Mouse (Mus musculus) midbrain, embryonic 12.5 days (tissue): ENCODE data around the gene Eif2b4. TPM values are rescaled to one million over a fixed set of nuclear protein-coding genes. Genes with fewer than 3 reads are reported as not detected.

Experiments used
- ATAC-seq: fragments of 200-750 bp; cut with Nextera tagmentation; 2 replicates; pipeline ENCODE4 v1.8.0; 2017; ENCODE audit warnings: low read depth, moderate TSS enrichment, moderate library complexity; ENCODE audit not compliant: low FRiP score
- H3K27ac ChIP-seq: fragments of 300-500 bp; sonication (generic); replicated peaks from 2 replicates; pipeline ENCODE4 v1.5.1; 2016; ENCODE audit warnings: mild to moderate bottlenecking
- H3K27me3 ChIP-seq: fragments of 300-500 bp; sonication (generic); 2 replicates; pipeline ENCODE4 v1.6.1; 2016; ENCODE audit warnings: mild to moderate bottlenecking
- H3K36me3 ChIP-seq: fragments of 300-500 bp; sonication (generic); 2 replicates; pipeline ENCODE4 v1.6.1; 2016
- H3K4me1 ChIP-seq: fragments of 300-500 bp; sonication (generic); 2 replicates; pipeline ENCODE4 v1.6.1; 2016
- H3K4me2 ChIP-seq: fragments of 300-500 bp; sonication (generic); replicated peaks from 2 replicates; pipeline ENCODE4 v1.6.1; 2016; ENCODE audit warnings: mild to moderate bottlenecking, moderate library complexity
- H3K4me3 ChIP-seq: fragments of 300-500 bp; sonication (generic); 2 replicates; pipeline ENCODE4 v1.5.1; 2016; ENCODE audit warnings: mild to moderate bottlenecking
- H3K9ac ChIP-seq: fragments of 300-500 bp; sonication (generic); replicated peaks from 2 replicates; pipeline ENCODE4 v1.6.1; 2016; ENCODE audit warnings: mild to moderate bottlenecking, moderate library complexity
- H3K9me3 ChIP-seq: fragments of 300-500 bp; sonication (generic); 2 replicates; pipeline ENCODE4 v1.6.1; 2016; ENCODE audit warnings: mild to moderate bottlenecking
- WGBS: fragments of 180-500 bp; shearing (Covaris S2); methylation state at CpG from one replicate; pipeline ENCODE4 v1.1.7; 2016; 5-methylcytosine and 5-hydroxymethylcytosine counted together
- polyA plus RNA-seq: library from polyadenylated mRNA; unstranded; fragments of >200 nt; fragmentation: Nextera tagmentation; extraction: Ambion mirVana; gene quantifications from 2 replicates; pipeline ENCODE4 v1.2.1, GENCODE M21; 2016

Eif2b4 gene
- polyA plus RNA-seq, 1 experiment from 2014 or later, result 65.6 TPM

GRCm38 (mm10) chr5:31181183-31181770, 12.0 kb downstream of the Eif2b4 start:
- peaks cover 15% of the 10 kb centered on the region for H3K4me1 ChIP-seq
- no peak overlapping the region for H3K27ac ChIP-seq
- no peak overlapping the region for H3K4me3 ChIP-seq
- no peak overlapping the region for H3K9ac ChIP-seq
- H3K4me2 ChIP-seq, result no peak overlapping the region
- 96% methylated on average over 9 of the region's 9 CpGs for WGBS
- H3K9me3 ChIP-seq, result no peaks in the 10 kb centered on the region
- H3K27me3 ChIP-seq, result no peaks in the 10 kb centered on the region
- ATAC-seq, result no peak
- H3K36me3 ChIP-seq, result 0 out of 2 replicates have a peak, but pooled peaks cover 5% of the 10 kb centered on the region

- H3K36me3 ChIP-seq, result 0 out of 2 replicates have a peak, but pooled peaks cover 5% of the 10 kb centered on the region
- H3K27ac ChIP-seq, result peak within 1 kb of the TSS; percentile 98
- peak within 1 kb of the TSS; percentile 75 for H3K9ac ChIP-seq
- under 1% methylated on average over 59 of the region's 59 CpGs for WGBS
- H3K4me3 ChIP-seq, result peak within 1 kb of the TSS; percentile 61
- peak; percentile 97 for ATAC-seq
- H3K4me2 ChIP-seq, result peak within 1 kb of the TSS; percentile 97
- H3K27me3 ChIP-seq, result no peaks in the 10 kb centered on the region
- H3K4me1 ChIP-seq, result peaks cover 15% of the 10 kb centered on the region
- no peaks in the 10 kb centered on the region for H3K9me3 ChIP-seq
These were observed 13.2 kb downstream of the Eif2b4 start, which contains the start of the genes Gm29609 and Gtf3c2 for GRCm38 (mm10) chr5:31179766-31180630. Gm29609 (minus strand) TSS chr5:31179911. Gtf3c2 (minus strand) TSS chr5:31180144.

GRCm38 (mm10) chr5:31179301-31179765, 13.9 kb downstream of the Eif2b4 start:
- H3K4me2 ChIP-seq, result peak overlapping the region; percentile 97
- H3K4me3 ChIP-seq, result peak overlapping the region; percentile 61
- peak overlapping the region; percentile 75 for H3K9ac ChIP-seq
- no peaks in the 10 kb centered on the region for H3K9me3 ChIP-seq
- peaks cover 15% of the 10 kb centered on the region for H3K4me1 ChIP-seq
- WGBS, result under 1% methylated on average over 25 of the region's 25 CpGs
- peak overlapping the region; percentile 98 for H3K27ac ChIP-seq
- H3K27me3 ChIP-seq, result no peaks in the 10 kb centered on the region
- ATAC-seq, result peak; percentile 66
- peaks cover 10% of the 10 kb centered on the region for H3K36me3 ChIP-seq

- no peak overlapping the region for H3K9ac ChIP-seq
- no peaks in the 10 kb centered on the region for H3K9me3 ChIP-seq
- WGBS, result 97% methylated on average over 4 of the region's 4 CpGs
- H3K27me3 ChIP-seq, result no peaks in the 10 kb centered on the region
- no peaks in the 10 kb centered on the region for H3K4me1 ChIP-seq
- no peak overlapping the region for H3K4me3 ChIP-seq
- peaks cover 96% of the 10 kb centered on the region for H3K36me3 ChIP-seq
- H3K4me2 ChIP-seq, result no peak overlapping the region
- no peak for ATAC-seq
- H3K27ac ChIP-seq, result no peak overlapping the region
These were observed 24.6 kb downstream of the Eif2b4 start for GRCm38 (mm10) chr5:31168630-31169029.

- WGBS, result 88% methylated on average over 1 of the region's 1 CpGs
- no peaks in the 10 kb centered on the region for H3K27me3 ChIP-seq
- H3K27ac ChIP-seq, result no peak overlapping the region
- H3K4me3 ChIP-seq, result no peak overlapping the region
- ATAC-seq, result no peak
- no peaks in the 10 kb centered on the region for H3K4me1 ChIP-seq
- H3K4me2 ChIP-seq, result no peak overlapping the region
- H3K9ac ChIP-seq, result no peak overlapping the region
- H3K36me3 ChIP-seq, result peaks cover 93% of the 10 kb centered on the region
- H3K9me3 ChIP-seq, result no peaks in the 10 kb centered on the region
These were observed 28.4 kb downstream of the Eif2b4 start for GRCm38 (mm10) chr5:31164878-31165277.

GRCm38 (mm10) chr5:31162462-31162861, 30.8 kb downstream of the Eif2b4 start:
- no peaks in the 10 kb centered on the region for H3K4me1 ChIP-seq
- H3K4me3 ChIP-seq, result no peak overlapping the region
- H3K4me2 ChIP-seq, result no peak overlapping the region
- no peak overlapping the region for H3K27ac ChIP-seq
- H3K36me3 ChIP-seq, result peaks cover 93% of the 10 kb centered on the region
- no peaks in the 10 kb centered on the region for H3K9me3 ChIP-seq
- no peak for ATAC-seq
- no peaks in the 10 kb centered on the region for H3K27me3 ChIP-seq
- H3K9ac ChIP-seq, result no peak overlapping the region

- Histone ChIP-seq H3K4me2 (peak within 1 kb of the TSS; percentile 65), H3K27me3 (no peaks in the 10 kb centered on the region), H3K9ac (peak within 1 kb of the TSS; percentile 69), H3K9me3 (no peaks in the 10 kb centered on the region), H3K4me1 (peaks cover 14% of the 10 kb centered on the region), H3K4me3 (peak within 1 kb of the TSS; percentile 69), H3K36me3 (peaks cover 39% of the 10 kb centered on the region), H3K27ac (peak within 1 kb of the TSS; percentile 74)
- 0% methylated on average over 19 of the region's 19 CpGs for WGBS
- ATAC-seq, result peak; percentile 92
These were observed 39.1 kb downstream of the Eif2b4 start, which contains the start of gene Mpv17 for GRCm38 (mm10) chr5:31154152-31154553. Mpv17 (minus strand) TSS chr5:31154251.

GRCm38 (mm10) chr5:31153516-31154151, 39.6 kb downstream of the Eif2b4 start:
- peaks cover 33% of the 10 kb centered on the region for H3K36me3 ChIP-seq
- no peak overlapping the region for H3K27ac ChIP-seq
- H3K4me2 ChIP-seq, result peak overlapping the region; percentile 65
- H3K4me3 ChIP-seq, result peak overlapping the region; percentile 69
- H3K4me1 ChIP-seq, result peaks cover 14% of the 10 kb centered on the region
- no peaks in the 10 kb centered on the region for H3K9me3 ChIP-seq
- peak overlapping the region; percentile 69 for H3K9ac ChIP-seq
- ATAC-seq, result no peak
- 47% methylated on average over 6 of the region's 6 CpGs for WGBS
- no peaks in the 10 kb centered on the region for H3K27me3 ChIP-seq

GRCm38 (mm10) chr5:31151746-31152145, 41.5 kb downstream of the Eif2b4 start:
- Histone ChIP-seq H3K9me3 (no peaks in the 10 kb centered on the region), H3K4me2 (no peak overlapping the region), H3K9ac (no peak overlapping the region), H3K36me3 (peaks cover 22% of the 10 kb centered on the region; the same call in 1 of the 2 replicates), H3K4me3 (no peak overlapping the region), H3K4me1 (peaks cover 14% of the 10 kb centered on the region), H3K27ac (no peak overlapping the region), H3K27me3 (no peaks in the 10 kb centered on the region)
- ATAC-seq, result no peak
- WGBS, result 94% methylated on average over 3 of the region's 3 CpGs

- Histone ChIP-seq H3K4me1 (peaks cover 14% of the 10 kb centered on the region), H3K36me3 (peaks cover 30% of the 10 kb centered on the region), H3K27ac (no peak overlapping the region), H3K9ac (no peak overlapping the region), H3K4me3 (no peak overlapping the region), H3K27me3 (no peaks in the 10 kb centered on the region), H3K9me3 (no peaks in the 10 kb centered on the region), H3K4me2 (no peak overlapping the region)
- no peak for ATAC-seq
- WGBS, result 93% methylated on average over 4 of the region's 4 CpGs
These were observed 43.4 kb downstream of the Eif2b4 start for GRCm38 (mm10) chr5:31149781-31150180.

- Histone ChIP-seq H3K9ac (no peak overlapping the region), H3K9me3 (no peaks in the 10 kb centered on the region), H3K4me3 (no peak overlapping the region), H3K36me3 (peaks cover 9% of the 10 kb centered on the region), H3K27me3 (peaks cover 60% of the 10 kb centered on the region), H3K4me1 (peaks cover 19% of the 10 kb centered on the region), H3K4me2 (0 out of 2 replicates have a peak overlapping the region, but pooled peaks have one; percentile 49), H3K27ac (no peak overlapping the region)
- WGBS, result 14% methylated on average over 9 of the region's 9 CpGs
- ATAC-seq, result no peak
These were observed 54.2 kb downstream of the Eif2b4 start for GRCm38 (mm10) chr5:31138968-31139425.
